Mouse (Mus musculus) c-Kit-positive CD71-negative TER-119-negative erythroid progenitor cells, embryonic 14.5 days (primary cell): ENCODE results near the gene Utp20.
"Not testable (repeated sequence)": the region's sequence is repeated elsewhere in the genome, so short reads cannot be mapped to it uniquely, and the experiment has no call there.

ENCODE experiments used
- DNase-seq: peaks from one replicate; pipeline ENCODE4 v3.0.0-alpha.2; 2013; ENCODE audit warnings: low read depth

Gene Utp20

DNA sequence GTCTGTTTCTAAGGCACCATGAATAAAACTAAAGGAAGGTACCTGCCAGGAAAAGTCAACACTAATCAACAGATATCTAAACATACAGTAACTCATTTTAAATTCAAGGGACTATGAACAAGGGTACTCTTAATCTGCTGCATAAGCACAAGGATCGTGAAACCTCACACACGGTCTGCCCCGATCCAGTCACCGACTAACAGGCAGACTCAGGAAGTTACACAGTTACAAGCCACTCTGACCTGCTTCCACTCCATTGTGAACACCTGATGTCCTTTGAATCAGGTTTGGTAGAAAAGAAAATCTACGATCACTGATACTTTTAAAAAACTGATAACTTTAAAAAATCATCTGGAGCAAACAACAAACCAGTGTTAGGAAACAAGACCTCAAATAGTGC lies 42.7 kb downstream of the Utp20 start:
- DNase-seq, result no peak

DNA sequence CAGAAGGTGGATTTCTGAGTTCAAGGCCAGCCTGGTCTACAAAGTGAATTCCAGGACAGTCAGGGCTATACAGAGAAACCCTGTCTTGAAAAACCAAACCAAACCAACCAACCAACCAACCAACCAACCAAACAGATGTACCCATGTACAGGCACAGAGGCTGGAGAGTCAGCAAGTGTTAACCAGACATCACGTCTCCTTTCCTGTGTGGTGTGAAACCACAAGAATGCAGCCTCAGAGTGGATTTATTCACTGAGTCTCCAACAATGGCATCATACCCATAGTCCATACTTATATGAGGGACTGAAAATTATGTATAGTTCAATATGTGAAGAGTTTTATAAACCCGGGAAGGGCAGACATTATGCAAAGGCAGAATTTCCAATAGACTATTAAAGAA lies 43.5 kb downstream of the Utp20 start:
- DNase-seq, result not testable (repeated sequence)

DNA sequence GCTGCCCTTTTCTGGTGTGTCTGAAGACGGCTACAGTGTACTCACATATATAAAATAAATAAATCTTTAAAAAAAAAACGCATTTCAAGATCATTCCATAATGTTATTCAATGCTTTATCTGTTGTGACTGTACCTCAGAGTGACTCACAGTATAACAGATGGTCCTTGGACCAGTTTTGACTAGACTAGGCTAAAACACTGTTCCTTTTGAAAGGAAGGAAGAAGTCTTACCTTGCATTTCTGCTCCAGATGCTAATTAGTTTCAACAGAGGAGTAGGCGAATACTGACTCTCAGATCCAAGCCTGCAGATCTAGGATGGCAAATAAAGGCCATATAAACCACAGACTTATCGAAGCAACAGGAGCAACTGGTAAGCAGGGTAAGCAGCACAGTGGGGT lies 45.9 kb downstream of the Utp20 start:
- DNase-seq, result no peak

DNA sequence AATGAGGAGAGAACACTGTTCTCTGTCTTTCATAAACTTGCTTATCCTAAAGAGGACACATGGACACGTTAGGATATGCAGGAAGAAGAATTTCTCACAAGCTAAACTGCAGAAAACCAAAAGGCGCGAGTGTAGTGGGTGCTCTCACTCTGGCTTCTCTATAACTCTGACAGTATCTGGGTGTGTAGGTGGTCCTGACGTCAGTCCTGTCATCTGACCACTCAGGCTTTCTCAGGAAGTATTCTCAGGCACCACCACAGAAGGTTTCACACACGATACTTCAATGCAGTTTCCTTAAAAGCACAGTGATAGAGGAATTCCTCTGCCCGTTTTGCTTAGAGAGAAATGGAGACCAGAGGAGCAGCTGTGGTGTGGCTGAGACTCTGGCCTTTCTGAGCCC lies 50.4 kb downstream of the Utp20 start:
- DNase-seq, result no peak

DNA sequence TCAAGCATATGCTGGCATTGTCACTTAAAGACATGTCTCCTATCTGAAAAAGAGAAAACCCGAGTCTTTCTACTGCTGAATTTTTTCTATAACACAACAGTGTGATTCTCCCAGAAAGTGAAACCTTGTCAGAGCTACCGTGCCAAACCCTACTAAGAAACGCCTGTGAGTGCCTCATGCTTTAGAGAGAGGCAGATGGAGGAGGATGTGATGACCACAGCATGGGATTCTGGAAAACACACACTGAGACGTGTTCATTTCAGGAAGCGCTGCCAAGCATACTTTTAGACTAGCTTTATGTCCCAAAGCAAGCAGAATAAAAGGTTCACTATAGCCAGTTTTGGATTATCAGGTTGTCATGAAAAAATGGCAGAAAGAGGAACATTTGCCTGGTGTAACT lies 53.6 kb downstream of the Utp20 start:
- not testable (repeated sequence) for DNase-seq

DNA sequence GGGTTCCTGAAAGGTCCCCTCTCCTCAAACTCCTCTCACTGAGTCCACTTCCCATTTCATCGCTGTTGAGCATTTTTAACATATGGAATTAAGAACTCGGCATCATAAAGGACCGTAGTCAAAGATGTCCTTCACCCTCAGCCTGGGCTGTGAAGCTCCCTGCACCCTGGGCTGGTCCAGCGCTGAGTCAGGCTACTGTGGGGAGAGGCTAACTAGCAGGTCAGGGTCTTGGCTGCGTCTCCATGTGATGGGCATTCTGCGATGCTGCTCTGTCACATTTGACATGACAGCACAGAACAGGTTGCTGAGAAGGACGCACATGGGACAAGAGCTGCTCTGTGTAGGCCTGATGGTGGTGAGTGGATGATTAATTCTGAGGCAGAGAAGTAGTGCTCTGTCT lies 56.9 kb downstream of the Utp20 start:
- no peak for DNase-seq

DNA sequence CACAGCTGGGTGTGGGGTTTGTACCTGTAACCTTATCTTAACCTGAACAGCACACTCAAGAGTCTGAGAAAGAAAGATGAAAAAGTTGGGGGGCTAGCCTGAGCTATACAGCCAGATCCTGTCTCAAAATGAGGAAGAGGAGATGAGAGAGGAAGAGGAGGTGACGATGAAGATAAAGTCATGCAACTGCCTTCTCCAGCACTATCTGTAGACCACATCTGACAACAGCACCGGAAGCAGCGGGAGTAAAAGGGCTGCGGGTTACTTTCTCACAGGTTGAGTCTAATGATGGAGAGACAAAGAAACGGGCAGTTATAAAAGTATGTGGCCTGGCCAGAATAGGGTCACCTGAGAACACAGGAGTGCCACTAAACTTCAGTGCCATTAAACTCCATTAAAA lies 57.6 kb downstream of the Utp20 start:
- no peak for DNase-seq

DNA sequence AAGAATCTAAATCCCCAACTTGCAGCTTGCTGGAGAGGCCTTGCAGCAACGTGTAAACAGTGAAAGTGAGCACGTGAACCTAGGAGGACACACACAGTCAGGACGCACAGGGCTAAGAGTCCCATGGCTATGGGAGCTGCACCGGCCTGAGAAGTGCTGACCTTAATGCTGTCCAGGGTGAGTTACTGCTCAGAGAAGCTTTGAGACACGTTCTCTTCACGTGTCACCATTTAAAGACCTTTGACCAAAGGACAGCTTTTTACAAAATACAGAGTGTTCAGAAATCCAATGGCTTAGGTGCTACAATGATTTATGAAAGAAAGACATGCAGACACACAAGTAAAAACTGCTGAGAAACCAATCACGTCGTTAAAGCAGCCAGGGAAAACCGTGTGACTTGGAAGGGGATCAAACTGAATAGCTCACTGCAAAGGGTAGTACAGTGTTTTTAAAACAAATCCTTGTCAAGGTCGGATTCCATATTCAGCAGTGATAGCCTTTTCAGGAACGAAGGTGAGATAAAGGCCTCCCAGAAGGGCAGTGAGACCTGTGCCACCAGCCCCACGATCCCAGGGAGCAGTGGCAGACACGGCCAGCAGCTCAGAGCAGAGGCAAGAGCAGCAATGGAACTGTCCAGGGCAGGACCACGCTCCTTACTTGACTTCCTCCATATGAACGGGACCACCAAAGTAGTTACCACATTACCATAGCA lies 61.0 kb downstream of the Utp20 start:
- no peak for DNase-seq

DNA sequence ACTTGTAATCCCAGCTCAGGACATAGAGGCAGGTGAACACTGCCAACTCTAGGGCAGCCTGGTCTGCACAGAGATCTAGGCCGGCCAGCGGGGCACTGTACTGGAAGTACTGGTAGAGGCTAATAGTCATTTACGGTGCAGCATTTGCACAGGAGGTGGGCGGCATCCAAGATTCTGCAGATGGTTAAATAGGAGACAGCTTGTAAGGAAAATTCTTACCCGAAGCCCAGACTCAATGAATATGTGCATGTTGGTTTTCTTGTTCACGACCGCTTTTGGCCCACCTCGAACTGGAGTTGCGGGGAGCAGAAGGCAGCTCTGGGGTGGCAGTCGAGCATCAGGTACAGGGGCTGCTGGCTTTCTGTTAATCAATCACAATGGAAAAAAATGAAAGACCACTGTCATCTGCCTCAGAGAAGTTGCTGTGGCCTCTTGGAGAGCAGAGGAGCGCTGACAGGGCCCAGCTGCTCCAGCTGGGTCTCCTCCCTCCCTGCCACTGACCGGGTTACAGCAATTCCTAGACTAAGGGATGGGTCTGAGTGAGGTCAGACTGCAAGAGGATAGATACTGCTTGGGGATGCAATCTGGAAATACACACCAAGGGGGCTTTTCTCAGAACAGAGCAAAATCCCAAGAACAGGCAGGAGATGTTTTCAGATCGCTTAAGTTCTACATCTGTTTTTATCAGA lies 64.9 kb downstream of the Utp20 start:
- no peak for DNase-seq

DNA sequence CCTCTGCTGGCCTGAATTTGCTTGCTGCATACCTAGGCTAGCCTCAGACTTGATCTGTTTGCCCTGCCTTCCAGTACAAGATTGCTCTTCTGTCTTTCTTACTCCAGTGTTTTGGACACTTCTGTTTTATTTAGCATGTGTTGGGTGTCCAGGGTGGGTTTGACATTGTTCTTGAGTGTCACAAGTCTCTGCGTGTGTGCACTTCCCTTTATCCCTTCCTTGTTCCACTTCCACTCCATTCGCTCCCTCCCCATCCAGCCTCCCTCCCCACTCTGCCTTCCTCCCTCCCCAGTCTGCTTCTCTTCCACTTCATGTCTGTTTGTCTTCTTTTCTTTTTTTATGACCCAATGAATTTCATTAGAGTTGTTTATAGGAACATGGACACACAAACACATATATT lies 85.2 kb downstream of the Utp20 start:
- DNase-seq, result no peak

DNA sequence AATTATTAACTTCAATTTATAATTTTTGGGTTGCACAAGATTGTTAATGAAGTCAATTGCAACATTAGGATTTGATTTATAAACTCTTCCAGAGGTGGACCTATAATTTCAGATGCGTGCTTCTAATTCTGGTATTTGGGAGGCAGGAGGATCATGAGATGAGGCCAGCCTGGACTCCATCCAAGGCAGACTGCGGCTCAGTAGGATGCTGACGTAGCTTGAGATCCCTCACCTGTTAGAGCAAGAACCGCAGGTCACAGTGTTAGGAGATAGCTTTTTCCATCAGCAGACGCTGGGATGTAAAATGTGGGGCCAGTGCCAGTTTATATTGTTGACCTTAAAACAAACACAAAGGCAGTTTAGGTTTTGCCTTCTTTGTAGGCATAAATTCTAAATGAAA lies 85.8 kb downstream of the Utp20 start:
- DNase-seq, result no peak

DNA sequence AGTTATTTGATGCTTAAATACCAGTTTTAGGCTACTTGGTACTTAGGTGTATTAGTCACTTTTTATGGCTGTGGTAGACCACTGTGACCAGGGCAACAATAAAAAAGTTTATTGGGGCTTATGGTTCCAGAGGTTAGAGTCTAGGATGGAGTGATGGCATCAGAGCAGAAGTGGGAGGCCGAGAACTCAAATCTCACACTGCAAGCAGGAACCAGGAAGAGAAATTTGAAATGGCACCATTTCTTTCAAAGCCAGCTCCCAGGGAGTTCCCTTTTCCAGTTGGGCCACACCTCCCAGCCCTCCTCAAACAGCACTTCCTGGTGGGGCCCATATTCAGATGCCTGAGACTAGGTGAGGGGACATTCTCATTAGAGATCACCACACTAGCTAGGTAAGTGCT lies 86.8 kb downstream of the Utp20 start:
- DNase-seq, result no peak

DNA sequence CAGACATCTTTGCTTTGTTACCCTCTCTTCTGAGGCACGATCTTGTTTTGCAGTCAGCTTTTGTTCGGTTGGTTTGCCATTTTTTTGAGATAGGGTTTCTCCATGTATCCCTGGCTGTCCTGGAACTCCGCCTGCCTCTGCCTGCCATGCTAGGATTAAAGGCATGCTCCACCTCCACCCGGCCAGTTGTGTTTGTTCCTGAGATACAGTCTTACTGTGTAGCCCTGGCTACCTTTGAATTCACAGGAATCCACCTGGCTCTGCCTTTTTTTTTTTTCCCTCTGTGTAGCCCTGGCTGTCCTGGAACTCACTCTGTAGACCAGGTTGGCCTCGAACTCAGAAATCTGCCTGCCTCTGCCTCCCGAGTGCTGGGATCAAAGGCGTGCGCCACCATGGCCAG lies 87.5 kb downstream of the Utp20 start:
- DNase-seq, result not testable (repeated sequence)

DNA sequence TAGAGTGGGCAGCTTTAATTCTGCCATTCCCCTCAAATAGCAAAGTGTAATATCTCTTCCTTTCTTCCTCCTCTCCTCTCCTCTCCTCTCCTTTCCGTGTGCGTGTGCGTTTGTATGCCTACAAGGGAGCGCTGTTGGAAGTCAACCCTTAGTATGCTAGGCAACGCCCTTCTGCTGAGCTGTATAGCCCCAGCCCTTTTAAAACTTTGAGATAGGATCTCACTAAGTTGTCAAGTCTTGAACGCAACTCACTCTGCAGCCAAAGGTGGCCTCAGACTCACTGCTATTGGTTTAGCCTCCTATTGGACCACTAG lies 94.3 kb downstream of the Utp20 start:
- DNase-seq, result no peak

DNA sequence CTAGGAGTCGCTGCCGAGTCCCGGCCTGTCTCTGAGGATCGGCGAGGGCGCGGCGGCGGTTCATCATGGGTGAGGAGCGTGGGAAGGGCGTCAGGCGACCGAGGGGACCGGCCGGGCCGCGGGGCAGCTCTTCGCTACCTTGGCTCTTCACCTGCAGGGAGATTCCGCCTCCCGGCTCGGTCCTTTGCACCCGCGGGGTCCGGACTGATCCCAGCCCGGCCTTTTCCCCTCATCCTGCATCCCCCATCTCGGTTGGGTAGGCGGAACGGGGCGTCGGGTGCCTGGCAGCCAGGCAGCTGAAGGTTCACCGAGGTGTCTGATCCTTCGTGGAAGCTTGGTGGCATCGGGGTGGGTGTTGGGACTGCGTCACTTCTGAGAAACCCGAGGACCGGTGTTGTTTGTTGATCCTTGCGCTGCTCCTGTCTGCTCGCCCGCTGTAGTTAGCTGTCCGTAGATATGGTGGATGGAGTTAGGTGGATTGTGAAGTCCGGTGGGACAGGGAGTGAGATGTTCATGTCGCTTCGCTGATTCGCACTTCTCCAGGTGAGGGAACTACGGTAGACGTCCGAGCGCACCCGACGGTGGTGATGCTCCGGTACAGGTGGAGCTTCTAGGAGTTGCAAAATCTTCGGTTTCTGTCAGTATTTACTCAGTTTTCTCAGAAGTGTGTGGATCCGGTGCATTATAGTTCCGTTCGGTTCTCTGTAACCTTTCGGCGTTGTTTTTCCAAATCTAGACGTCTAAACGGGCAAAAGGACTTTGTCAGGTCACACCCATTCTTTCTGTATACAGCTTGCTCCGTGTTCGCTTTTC lies 94.9 kb downstream of the Utp20 start:
- no peak for DNase-seq

DNA sequence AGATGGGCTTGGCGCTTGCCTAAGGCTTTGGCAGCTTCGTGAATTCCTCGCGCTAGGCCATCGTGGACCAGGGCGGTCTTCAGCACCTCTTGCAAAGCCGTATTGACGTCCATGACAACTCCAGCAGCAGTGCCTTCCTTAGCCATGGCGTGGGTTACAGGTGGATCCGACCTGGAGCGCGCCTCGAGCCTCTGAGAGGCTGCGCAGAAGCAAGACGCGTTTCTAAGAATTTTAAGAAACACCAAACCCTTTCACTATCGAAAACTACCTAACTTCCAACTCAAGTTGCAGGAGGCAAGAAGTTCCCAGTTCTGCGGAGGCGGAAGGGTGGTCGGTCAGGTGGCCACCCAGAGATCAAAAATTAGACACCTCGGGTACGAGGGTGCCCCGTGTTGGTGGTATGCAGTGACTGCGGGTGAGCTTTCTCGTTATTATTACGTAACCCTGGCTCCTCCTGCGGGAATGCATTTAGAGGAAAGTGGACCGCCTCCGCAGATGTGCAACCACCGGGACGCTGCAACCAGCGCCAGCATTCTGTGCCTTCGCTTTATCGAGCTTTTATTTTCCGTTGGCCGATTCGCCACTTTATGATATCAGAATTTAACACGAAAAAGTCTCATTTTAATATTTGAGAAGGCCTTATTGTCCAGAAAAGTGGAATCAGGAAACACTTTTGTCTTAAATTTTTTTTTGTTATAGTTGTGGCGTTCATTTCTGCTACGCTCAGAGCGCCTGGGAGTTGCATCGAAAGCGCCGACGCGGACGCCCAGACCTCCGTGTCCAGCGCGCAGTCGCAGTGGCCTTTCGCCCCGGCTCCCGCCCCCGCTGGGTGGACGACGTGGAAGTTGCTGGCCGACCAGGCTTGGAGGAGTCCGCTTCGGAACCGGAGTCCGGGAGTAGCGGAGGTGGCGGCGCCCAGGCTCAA lies 95.8 kb downstream of the Utp20 start, which contains the start of gene Arl1:
Arl1 (plus strand) TSS at position 288 of the 925 bp plus-strand sequence.
- DNase-seq, result peak; percentile 76

DNA sequence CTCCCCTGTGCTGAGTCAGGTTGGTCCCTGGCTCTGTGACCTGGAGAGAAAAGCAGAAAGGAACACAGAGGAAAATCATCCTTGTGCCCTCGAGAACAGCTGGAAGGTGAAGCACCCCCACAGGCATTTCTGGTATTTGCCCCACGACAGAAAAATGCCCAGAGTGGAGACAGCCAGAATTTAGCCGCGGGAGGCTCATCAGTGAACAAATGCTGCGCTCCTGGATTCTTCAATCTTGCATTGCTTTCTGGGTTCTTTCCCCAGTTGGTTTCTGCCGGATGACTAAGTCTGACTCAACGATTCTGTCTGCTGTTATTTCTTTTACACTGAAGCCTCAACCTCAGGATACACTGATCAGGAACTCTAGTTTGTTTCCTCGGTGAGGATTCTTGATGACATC lies 98.4 kb downstream of the Utp20 start:
- DNase-seq, result no peak

DNA sequence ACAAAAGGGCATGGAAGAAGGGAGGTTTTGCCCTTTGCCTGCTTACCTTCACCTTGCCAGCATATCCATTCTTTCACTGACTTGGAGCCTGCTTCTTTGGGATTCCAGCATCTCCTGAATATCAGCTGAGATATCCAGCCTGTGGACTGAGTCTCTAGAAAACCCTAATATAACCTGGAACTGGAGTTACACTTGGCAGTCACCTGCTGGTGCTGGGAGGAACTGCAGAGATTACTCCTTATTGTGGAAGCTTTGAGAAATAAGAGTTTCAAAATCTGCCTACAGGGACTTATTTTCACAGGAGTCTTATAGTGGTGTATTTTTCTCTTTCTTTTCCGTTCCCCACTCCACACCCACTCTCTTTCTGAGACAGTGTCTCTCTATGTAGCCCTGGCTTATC lies 99.5 kb downstream of the Utp20 start:
- peak; percentile 56 for DNase-seq

DNA sequence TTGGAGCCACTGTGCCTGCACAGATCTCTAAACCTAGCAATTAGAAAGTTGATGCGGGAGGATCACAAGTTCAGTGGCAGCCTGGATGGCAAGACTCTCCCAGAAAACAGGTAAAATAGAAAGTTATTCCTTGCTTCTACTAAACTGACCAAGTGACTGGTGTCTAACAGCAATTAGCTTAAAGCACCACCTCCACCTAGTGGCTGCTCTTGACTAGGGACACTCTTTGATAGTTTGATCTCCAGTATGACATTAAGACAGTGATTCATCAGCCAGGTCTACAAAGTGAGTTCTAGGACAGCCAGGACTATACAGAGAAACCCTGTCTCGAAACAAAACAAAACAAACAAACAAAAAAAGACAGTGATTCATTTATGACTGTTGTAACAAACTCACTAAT lies 101.3 kb downstream of the Utp20 start:
- no peak for DNase-seq

DNA sequence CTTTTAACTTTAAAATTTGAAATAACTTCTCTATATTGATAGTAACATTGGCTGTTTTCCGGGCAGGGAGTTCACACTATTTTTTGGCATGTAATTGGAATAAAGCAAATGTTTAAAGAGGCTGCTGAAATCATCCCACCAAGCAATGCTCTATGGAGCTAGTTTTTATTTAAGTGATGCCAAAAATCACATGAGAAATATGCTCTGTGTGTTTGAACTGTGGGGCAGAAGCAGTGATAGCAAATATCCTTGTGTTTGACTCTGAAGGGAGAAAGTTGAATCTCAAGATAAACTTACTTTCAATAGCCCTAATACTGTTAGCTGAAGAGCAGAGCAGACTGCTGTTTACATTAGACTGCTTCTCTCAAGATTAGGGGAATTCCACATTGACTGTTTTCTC lies 107.0 kb downstream of the Utp20 start:
- no peak for DNase-seq

DNA sequence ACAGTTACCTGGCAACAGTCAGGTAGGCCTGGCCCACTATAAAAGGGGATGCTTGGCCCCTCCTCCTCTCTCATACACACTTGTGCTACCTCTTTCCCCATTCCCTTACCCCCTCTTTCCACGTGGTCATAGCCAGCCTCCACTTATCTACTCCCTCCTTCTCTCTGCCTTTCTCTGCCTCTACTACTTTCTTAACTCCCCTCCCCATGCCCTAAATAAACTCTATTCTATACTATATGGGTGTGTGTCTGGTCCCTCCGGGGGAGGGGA lies 108.9 kb downstream of the Utp20 start:
- no peak for DNase-seq

DNA sequence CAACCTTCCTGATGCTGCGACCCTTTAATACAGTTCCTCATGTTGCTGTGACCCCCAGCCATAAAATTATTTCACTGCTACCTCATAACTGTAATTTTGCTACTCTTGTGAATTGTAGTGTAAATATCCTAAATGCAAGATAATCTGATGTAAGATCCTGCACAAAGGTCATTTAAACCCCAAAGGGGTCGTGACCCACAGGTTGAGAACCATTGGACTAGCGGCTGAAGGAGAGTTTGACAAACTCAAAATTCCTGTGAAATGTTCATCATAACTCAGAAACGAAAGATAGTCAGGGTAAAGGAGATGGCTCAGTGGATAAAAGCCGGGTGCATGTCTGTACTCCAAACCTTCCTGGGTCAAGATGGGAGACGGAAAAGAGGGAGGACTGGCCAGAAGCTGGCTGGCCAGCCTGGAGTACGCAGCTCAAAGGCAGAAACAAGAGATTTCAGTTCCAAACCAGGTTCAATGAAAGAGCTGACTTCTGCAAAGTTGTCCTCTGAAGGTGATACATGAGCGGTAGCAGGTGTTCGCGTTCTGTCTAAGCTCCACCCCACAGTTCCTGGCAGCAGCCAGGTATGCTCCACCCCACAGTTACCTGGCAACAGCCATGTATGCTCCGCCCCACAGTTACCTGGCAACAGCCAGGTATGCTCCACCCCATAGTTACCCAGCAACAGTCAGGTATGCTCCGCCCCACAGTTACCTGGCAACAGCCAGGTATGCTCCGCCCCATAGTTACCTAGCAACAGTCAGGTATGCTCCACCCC lies 109.4 kb downstream of the Utp20 start:
- DNase-seq, result no peak
